Mouse (Mus musculus): ENCODE data around the gene Mapk9.

GRCm38 (mm10) chr11:49837717-49838407 is 8.7 kb upstream of the Mapk9 start:
- TF ChIP-seq MAFK (IDR thresholded peaks at IDR 0.05; ENCODE audit: insufficient read depth, low read depth, low read length) (no peak), HCFC1 (IDR thresholded peaks at IDR 0.05; ENCODE audit: borderline replicate concordance, insufficient read depth, low read length) (no peak), ZC3H11A (IDR thresholded peaks at IDR 0.05; ENCODE audit: borderline replicate concordance, low read depth, low read length) (no peak), CHD2 (IDR thresholded peaks at IDR 0.05; ENCODE audit: low read depth, low read length) (no peak)
